Mouse (Mus musculus): ENCODE results near the gene Napepld. TPM values are rescaled to one million over a fixed set of nuclear protein-coding genes. Genes with fewer than 3 reads are reported as not detected.

Gene Napepld
- total RNA-seq, 2 experiments from 2014 or later: 2.8 to 5.7 TPM

Other genes with a start within 250 kb of the Napepld start
- not detected in 2 replicates for gene Lrrc17, start 157.8 kb downstream of the Napepld start, total RNA-seq (2014; fragmentation: Nextera tagmentation)
- not detected in 2 replicates for gene Lrrc17, start 157.8 kb downstream of the Napepld start, total RNA-seq (2017)
- gene Fbxl13, start 55.8 kb downstream of the Napepld start, total RNA-seq (2014; fragmentation: Nextera tagmentation): not detected in 2 replicates
- 0.43 TPM in 1 of 2 replicates, not detected in the other for gene Fbxl13, start 55.8 kb downstream of the Napepld start, total RNA-seq (2017)
- gene Armc10, start 55.6 kb downstream of the Napepld start, total RNA-seq (2014; fragmentation: Nextera tagmentation): 34.9 and 40.4 TPM in 2 replicates
- gene Armc10, start 55.6 kb downstream of the Napepld start, total RNA-seq (2017): 49.4 and 51.5 TPM in 2 replicates
- gene Pmpcb, start 35.7 kb upstream of the Napepld start, total RNA-seq (2014; fragmentation: Nextera tagmentation): 45.9 and 67.3 TPM in 2 replicates
- 97.9 and 124 TPM in 2 replicates for gene Pmpcb, start 35.7 kb upstream of the Napepld start, total RNA-seq (2017)
- gene Dnajc2, start 83.9 kb upstream of the Napepld start, total RNA-seq (2014; fragmentation: Nextera tagmentation): 92.1 and 94.1 TPM in 2 replicates
- 190 and 213 TPM in 2 replicates for gene Dnajc2, start 83.9 kb upstream of the Napepld start, total RNA-seq (2017)
- 77.9 and 98.3 TPM in 2 replicates for gene Psmc2, start 83.9 kb upstream of the Napepld start, total RNA-seq (2014; fragmentation: Nextera tagmentation)
- gene Psmc2, start 83.9 kb upstream of the Napepld start, total RNA-seq (2017): 94.9 and 108 TPM in 2 replicates
- not detected in 2 replicates for gene Slc26a5, start 164.2 kb upstream of the Napepld start, total RNA-seq (2014; fragmentation: Nextera tagmentation)
- not detected in 2 replicates for gene Slc26a5, start 164.2 kb upstream of the Napepld start, total RNA-seq (2017)